Comparison of ENCODE assay signal across 7 mouse cellular contexts in the genomic region with DNA sequence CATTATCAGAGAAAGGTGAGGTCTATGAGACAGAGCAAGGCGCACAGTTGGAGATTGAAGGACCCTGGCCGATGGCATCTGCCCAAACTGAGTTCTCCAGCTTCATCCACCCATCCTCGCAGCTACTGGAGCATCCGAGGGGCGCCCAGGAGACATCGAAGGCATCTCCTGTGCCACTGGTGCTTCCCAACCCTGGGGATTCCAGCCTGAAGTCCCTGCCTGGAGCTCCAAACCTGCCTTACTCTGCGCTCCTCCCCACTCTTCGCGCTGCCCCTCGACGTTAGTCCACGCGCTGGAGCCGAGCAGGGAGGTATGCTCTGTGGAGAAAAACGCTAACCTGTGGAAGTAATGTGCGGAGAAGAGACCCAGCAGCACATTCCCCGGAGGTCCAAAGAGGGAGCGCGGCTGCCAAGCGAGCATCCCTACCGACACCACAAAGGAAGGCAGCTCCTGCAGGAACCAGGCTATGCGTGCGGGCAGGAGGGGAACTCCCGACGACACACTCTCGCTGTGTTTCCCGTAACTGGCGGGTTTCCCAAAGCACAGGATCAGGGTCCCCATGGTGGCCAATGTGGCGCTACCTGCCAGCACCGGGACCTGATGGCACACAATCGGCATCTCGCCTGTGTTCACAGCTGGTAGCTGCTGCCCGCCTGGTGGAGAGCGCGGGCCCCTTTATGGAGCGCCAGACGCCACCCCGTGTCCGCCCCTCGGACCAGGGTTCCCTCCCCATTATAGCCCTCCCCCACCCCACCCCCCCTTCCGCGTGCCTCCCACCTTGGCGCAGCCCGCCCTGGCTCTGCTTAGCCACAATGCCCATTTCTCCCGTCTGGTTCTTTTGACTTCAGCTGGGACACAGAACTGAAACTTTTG. TPM values are rescaled to one million over a fixed set of nuclear protein-coding genes. Genes with fewer than 3 reads are reported as not detected.
A peak's percentile ranks its signal among the peaks of the same experiment; 100 is the strongest.
DNase-seq lines count a peak whose midpoint lies in the region; ATAC-seq and TF ChIP-seq lines count a peak whose summit lies in the region.

A gene (minus strand): TSS at position 707 of the 873 bp plus-strand sequence.

- ATAC-seq in embryonic facial prominence, embryonic 11.5 days (replicated peaks; ENCODE audit: insufficient number of reproducible peaks, low FRiP score, low TSS enrichment, low read depth) = no peak
- ATAC-seq in kidney, embryonic 16.5 days (ENCODE audit: low FRiP score, low TSS enrichment) = 0 out of 2 replicates have a peak, but pooled peaks have one; percentile 35

- peak; percentile 26 for DNase-seq in retina, postnatal 1 day
- no peak for DNase-seq in retina, embryonic 14.5 days (ENCODE audit: low spot score)
- peak; percentile 6 for DNase-seq in embryonic facial prominence, embryonic 11.5 days (ENCODE audit: low spot score)
- no peak for DNase-seq in ovary, postnatal 14 days (ENCODE audit: low spot score)
- DNase-seq in frontal cortex, postnatal 14 days (ENCODE audit: low spot score in 2 of 2) = no peak

- no peak for TF ChIP-seq CTCF in small intestine, adult 2 months (IDR thresholded peaks at IDR 0.05; ENCODE audit: extremely low read depth, insufficient read length, insufficient replicate concordance, low read depth, low read length)

- H3K4me3 ChIP-seq in embryonic facial prominence, embryonic 11.5 days (ENCODE audit: low read depth, low read length) = peak within 1 kb of the TSS; percentile 18
- peak within 1 kb of the TSS; percentile 40 for H3K4me3 ChIP-seq in kidney, embryonic 16.5 days (ENCODE audit: low read length)
- H3K4me3 ChIP-seq in small intestine, adult 2 months (ENCODE audit: low read depth, low read length) = 0 out of 2 replicates have a peak within 1 kb of the TSS, but pooled peaks have one; percentile 18

- under 1% methylated on average over 44 of the region's 45 CpGs for whole genome bisulfite sequencing in embryonic facial prominence, embryonic 11.5 days
- 1% methylated on average over 44 of the region's 45 CpGs for WGBS in kidney, embryonic 16.5 days
- 3% methylated on average over 45 of the region's 45 CpGs for WGBS in small intestine, adult 2 months

- H3K27me3 ChIP-seq in embryonic facial prominence, embryonic 11.5 days (ENCODE audit: control insufficient read depth, insufficient read depth, low read length) = peaks cover 27% of the 10 kb centered on the region
- H3K27me3 ChIP-seq in kidney, embryonic 16.5 days (ENCODE audit: insufficient read depth, low read length) = peaks cover 44% of the 10 kb centered on the region
- H3K27me3 ChIP-seq in small intestine, adult 2 months (ENCODE audit: control insufficient read depth, insufficient read depth, low read length) = peaks cover 34% of the 10 kb centered on the region

- H3K27ac ChIP-seq in embryonic facial prominence, embryonic 11.5 days (replicated peaks; ENCODE audit: low read depth, low read length) = no peak within 1 kb of the TSS
- H3K27ac ChIP-seq in kidney, embryonic 16.5 days (ENCODE audit: low read length) = no peak within 1 kb of the TSS
- no peak within 1 kb of the TSS for H3K27ac ChIP-seq in small intestine, adult 2 months (ENCODE audit: insufficient read depth, low read depth, low read length)

- no peaks in the 10 kb centered on the region for H3K9me3 ChIP-seq in embryonic facial prominence, embryonic 11.5 days (replicated peaks; ENCODE audit: control insufficient read depth, low read length)
- no peaks in the 10 kb centered on the region for H3K9me3 ChIP-seq in kidney, embryonic 16.5 days (ENCODE audit: low read length)

- no peaks in the 10 kb centered on the region for H3K36me3 ChIP-seq in embryonic facial prominence, embryonic 11.5 days (replicated peaks; ENCODE audit: control insufficient read depth, insufficient read depth, low read depth, low read length)
- H3K36me3 ChIP-seq in kidney, embryonic 16.5 days (ENCODE audit: insufficient read depth, low read length) = no peaks in the 10 kb centered on the region
- no peaks in the 10 kb centered on the region for H3K36me3 ChIP-seq in small intestine, adult 2 months (ENCODE audit: control insufficient read depth, insufficient read depth, low read length)

- H3K9ac ChIP-seq in embryonic facial prominence, embryonic 11.5 days (replicated peaks; ENCODE audit: low read length) = peak within 1 kb of the TSS; percentile 9; the same call in 1 of the 2 replicates
- no peak within 1 kb of the TSS for H3K9ac ChIP-seq in kidney, embryonic 16.5 days (replicated peaks; ENCODE audit: low read length)

- H3K4me1 ChIP-seq in embryonic facial prominence, embryonic 11.5 days (ENCODE audit: control insufficient read depth, insufficient read depth, low read length) = 0 out of 2 replicates have a peak, but pooled peaks cover 2% of the 10 kb centered on the region
- H3K4me1 ChIP-seq in kidney, embryonic 16.5 days (ENCODE audit: insufficient read depth, low read length) = peaks cover 9% of the 10 kb centered on the region; the same call in 1 of the 2 replicates
- H3K4me1 ChIP-seq in small intestine, adult 2 months (ENCODE audit: control insufficient read depth, insufficient read depth, insufficient read length, low read length) = 0 out of 2 replicates have a peak, but pooled peaks cover 5% of the 10 kb centered on the region

- no peak for TF ChIP-seq POLR2A in small intestine, adult 2 months (IDR thresholded peaks at IDR 0.05; ENCODE audit: low read depth, low read length)

- H3K4me2 ChIP-seq in embryonic facial prominence, embryonic 11.5 days (ENCODE audit: low read depth, low read length) = peak within 1 kb of the TSS; percentile 33
- H3K4me2 ChIP-seq in kidney, embryonic 16.5 days (replicated peaks; ENCODE audit: low read depth, low read length) = peak within 1 kb of the TSS; percentile 50

RNA-seq across cellular contexts. Expression of the gene that starts here (rescaled TPM):
- not detected in 2 replicates for polyA plus RNA-seq in embryonic facial prominence, embryonic 11.5 days (2014; fragmentation: Nextera tagmentation; extraction: Ambion mirVana)
- polyA plus RNA-seq in kidney, embryonic 16.5 days (2015; fragmentation: Nextera tagmentation; extraction: Ambion mirVana) = 0.10 TPM in 1 of 2 replicates, not detected in the other
- polyA plus RNA-seq in small intestine, adult 2 months (2012; rRNA removed) = not detected in 2 replicates

Comparison
In these comparisons a context has a peak if more than half of its experiments do, and no peak if none do; other contexts are left out.
1. Peak in DNase-seq, H3K4me3 ChIP-seq, H3K9ac ChIP-seq and H3K4me2 ChIP-seq in embryonic facial prominence, embryonic 11.5 days; RNA of the gene not detected or under 1 TPM.
2. Peak in ATAC-seq, H3K4me3 ChIP-seq and H3K4me2 ChIP-seq in kidney, embryonic 16.5 days; RNA of the gene not detected or under 1 TPM.